Mouse (Mus musculus): ENCODE results near the gene Osbpl9.

Gene Osbpl9

DNA sequence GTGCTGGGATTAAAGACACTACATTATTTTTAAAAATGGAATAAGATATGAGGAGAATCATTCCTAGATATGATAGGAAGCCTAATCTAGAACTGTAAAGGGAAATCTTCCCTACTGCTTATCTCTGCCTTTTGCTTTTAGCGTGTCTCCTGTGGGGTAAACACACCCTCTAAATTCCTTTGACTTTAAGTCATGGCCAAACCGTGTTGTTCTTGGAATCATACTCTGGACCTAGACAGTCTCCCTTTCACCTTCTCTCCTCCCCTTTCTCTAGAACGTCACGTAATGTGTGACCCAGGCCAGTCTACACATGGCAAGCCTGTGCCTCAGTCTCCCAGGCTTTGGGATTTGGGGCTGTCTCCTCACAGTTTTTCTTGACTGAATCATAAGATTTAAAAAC is 153.8 kb downstream of the Osbpl9 start:
- intact Hi-C loops (cut with DNase I): no loop called here

- intact Hi-C loops (cut with DNase I): no loop called here
Measured at GRCm38 (mm10) chr4:109043756-109044155, 158.3 kb downstream of the Osbpl9 start.

DNA sequence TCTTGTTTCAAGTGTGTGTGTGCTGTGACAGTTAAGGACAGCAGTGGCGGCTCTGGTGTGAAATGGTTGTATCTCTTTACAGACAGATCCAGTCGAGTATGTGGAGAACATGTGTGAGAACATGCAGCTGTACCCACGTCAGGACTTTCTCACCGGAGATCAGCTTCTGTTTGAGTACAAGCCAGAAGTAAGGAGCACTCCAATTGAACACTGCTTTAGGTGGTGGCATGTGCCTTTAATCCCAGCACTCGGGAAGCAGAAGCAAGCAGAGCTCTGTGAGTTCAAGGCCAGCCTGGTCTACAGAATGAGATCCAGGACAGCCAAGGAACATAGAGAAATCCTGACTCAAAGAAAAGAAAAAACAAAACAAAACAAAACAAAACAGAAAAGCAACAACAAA is 158.8 kb downstream of the Osbpl9 start:
- intact Hi-C loops (cut with DNase I): no loop called here

DNA sequence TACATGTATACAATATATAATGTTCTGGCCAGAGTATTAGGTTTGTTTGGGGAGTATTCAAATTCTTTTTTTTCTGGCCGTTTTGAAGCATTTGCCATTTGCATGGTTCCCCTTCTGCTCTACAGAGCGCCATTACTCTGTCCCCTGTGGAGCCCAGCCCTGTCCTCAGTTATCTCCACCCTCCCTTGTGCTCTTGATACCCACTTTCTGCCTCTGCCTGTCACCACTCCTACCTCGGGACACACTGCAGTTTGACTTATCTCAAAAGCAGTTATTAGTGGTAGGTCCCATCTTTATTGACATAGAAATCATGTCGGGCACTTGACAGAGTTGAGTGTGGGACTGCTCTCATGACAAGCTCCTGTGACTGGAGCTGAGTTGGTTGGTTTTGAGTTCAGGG is 159.3 kb downstream of the Osbpl9 start:
- intact Hi-C loops (cut with DNase I): no loop called here

- intact Hi-C loops (cut with DNase I): no loop called here
Measured at GRCm38 (mm10) chr4:109036327-109036726, 165.7 kb downstream of the Osbpl9 start.

- intact Hi-C loops (cut with DNase I): no loop called here
Measured at GRCm38 (mm10) chr4:109030266-109030665, 171.8 kb downstream of the Osbpl9 start.

- intact Hi-C loops (cut with DNase I): no loop called here
Measured at GRCm38 (mm10) chr4:109029857-109030256, 172.2 kb downstream of the Osbpl9 start.

DNA sequence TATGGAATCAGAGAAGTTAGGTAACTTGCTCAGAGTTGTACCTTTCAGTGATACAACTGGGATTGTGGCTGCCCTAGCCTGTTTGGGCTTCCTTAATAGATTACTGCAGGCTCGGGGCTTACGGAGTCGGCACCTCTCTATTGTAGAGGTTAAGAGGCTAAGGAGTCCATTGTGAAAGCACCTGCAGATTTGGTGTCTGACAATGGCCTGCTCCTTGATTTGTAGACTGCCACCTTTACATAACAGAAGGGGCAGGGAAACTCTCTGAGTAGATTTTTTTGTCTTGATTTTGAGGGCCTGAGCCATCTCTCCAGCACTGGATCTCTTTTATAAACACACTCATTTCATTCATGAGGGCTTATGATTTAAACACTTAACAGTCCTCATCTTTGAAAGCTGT is 175.5 kb downstream of the Osbpl9 start:
- intact Hi-C loops (cut with DNase I): no loop called here

DNA sequence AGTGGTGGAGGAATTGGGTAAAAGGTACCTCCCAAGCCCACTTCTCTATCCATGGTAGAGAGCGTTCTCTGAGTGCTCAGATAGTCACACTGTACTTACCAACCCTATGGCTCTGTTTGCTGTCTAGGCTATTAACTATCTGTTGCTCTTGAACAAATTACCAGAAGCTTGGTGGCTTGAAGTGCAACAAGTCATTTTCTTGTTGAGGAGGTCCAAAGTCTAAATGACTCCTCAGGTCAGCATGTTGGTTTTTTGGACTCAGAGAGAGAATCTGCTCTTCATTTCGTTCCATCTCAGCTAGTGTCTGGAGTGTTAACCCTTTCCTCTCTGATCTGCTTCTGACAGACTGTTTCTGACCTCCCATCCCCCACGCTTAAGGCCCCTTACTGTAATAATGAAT is 177.0 kb downstream of the Osbpl9 start:
- intact Hi-C loops (cut with DNase I): no loop called here

- intact Hi-C loops (cut with DNase I): no loop called here
Measured at GRCm38 (mm10) chr4:109021976-109022375, 180.1 kb downstream of the Osbpl9 start.

- intact Hi-C loops (cut with DNase I): no loop called here
Measured at GRCm38 (mm10) chr4:109019301-109019700, 182.8 kb downstream of the Osbpl9 start.

- intact Hi-C loops (cut with DNase I): no loop called here
Measured at GRCm38 (mm10) chr4:109017441-109017840, 184.6 kb downstream of the Osbpl9 start.

- intact Hi-C loops (cut with DNase I): no loop called here
Measured at GRCm38 (mm10) chr4:109014091-109014490, 188.0 kb downstream of the Osbpl9 start.

Small RNA genes within 50 kb of the gene (microRNA-seq; reads per million reads assigned to microRNA genes)
- gene Mir761: 0 reads per million in 2 experiments

All from adrenal gland (tissue).